Mouse (Mus musculus): Measurements from ENCODE around the gene Dclre1c. TPM values are rescaled to one million over a fixed set of nuclear protein-coding genes. Genes with fewer than 3 reads are reported as not detected.

The Dclre1c gene
- polyA plus RNA-seq, 1 experiment from 2014 or later = 3.5 TPM

GRCm38 (mm10) chr2:3430956-3431355 is 7.0 kb downstream of the Dclre1c start:
- Histone ChIP-seq H3K36me3 (ENCODE audit: control insufficient read depth, insufficient read depth) (no peaks in the 10 kb centered on the region), H3K27ac (ENCODE audit: low read depth, low read length) (no peak overlapping the region), H3K27me3 (replicated peaks; ENCODE audit: control insufficient read depth, insufficient read depth, low read length) (no peaks in the 10 kb centered on the region), H3K4me1 (replicated peaks; ENCODE audit: control insufficient read depth, insufficient read depth, low read length) (no peaks in the 10 kb centered on the region), H3K4me3 (ENCODE audit: low read depth, low read length) (no peak overlapping the region), H3K9ac (ENCODE audit: low read depth, low read length) (no peak overlapping the region), H3K4me2 (replicated peaks; ENCODE audit: low read depth) (no peak overlapping the region), H3K9me3 (ENCODE audit: control insufficient read depth) (no peaks in the 10 kb centered on the region)
- ATAC-seq = no peak
- TF ChIP-seq CTCF (IDR thresholded peaks at IDR 0.05; ENCODE audit: low read depth) = no peak
- WGBS = 80% methylated on average over 9 of the region's 9 CpGs

- H3K4me3 ChIP-seq (ENCODE audit: low read depth, low read length) = no peak overlapping the region
- H3K27ac ChIP-seq (ENCODE audit: low read depth, low read length) = no peak overlapping the region
- H3K27me3 ChIP-seq (replicated peaks; ENCODE audit: control insufficient read depth, insufficient read depth, low read length) = no peaks in the 10 kb centered on the region
- no peaks in the 10 kb centered on the region for H3K9me3 ChIP-seq (ENCODE audit: control insufficient read depth)
- WGBS = 82% methylated on average over 6 of the region's 6 CpGs
- no peak overlapping the region for H3K4me2 ChIP-seq (replicated peaks; ENCODE audit: low read depth)
- ATAC-seq = no peak
- H3K9ac ChIP-seq (ENCODE audit: low read depth, low read length) = no peak overlapping the region
- peaks cover 7% of the 10 kb centered on the region for H3K36me3 ChIP-seq (ENCODE audit: control insufficient read depth, insufficient read depth)
- no peaks in the 10 kb centered on the region for H3K4me1 ChIP-seq (replicated peaks; ENCODE audit: control insufficient read depth, insufficient read depth, low read length)
- no peak for TF ChIP-seq CTCF (IDR thresholded peaks at IDR 0.05; ENCODE audit: low read depth)
Observed at GRCm38 (mm10) chr2:3435369-3436061, 11.6 kb downstream of the Dclre1c start.

- TF ChIP-seq CTCF (IDR thresholded peaks at IDR 0.05; ENCODE audit: low read depth) = no peak
- Histone ChIP-seq H3K27me3 (replicated peaks; ENCODE audit: control insufficient read depth, insufficient read depth, low read length) (no peaks in the 10 kb centered on the region), H3K4me1 (replicated peaks; ENCODE audit: control insufficient read depth, insufficient read depth, low read length) (no peaks in the 10 kb centered on the region), H3K4me3 (ENCODE audit: low read depth, low read length) (no peak overlapping the region), H3K27ac (ENCODE audit: low read depth, low read length) (no peak overlapping the region), H3K9ac (ENCODE audit: low read depth, low read length) (no peak overlapping the region), H3K36me3 (ENCODE audit: control insufficient read depth, insufficient read depth) (peaks cover 31% of the 10 kb centered on the region), H3K4me2 (replicated peaks; ENCODE audit: low read depth) (no peak overlapping the region), H3K9me3 (ENCODE audit: control insufficient read depth) (no peaks in the 10 kb centered on the region)
- ATAC-seq = no peak
- 77% methylated on average over 7 of the region's 7 CpGs for WGBS
Observed at GRCm38 (mm10) chr2:3437956-3438355, 14.0 kb downstream of the Dclre1c start.

- Histone ChIP-seq H3K4me1 (replicated peaks; ENCODE audit: control insufficient read depth, insufficient read depth, low read length) (no peaks in the 10 kb centered on the region), H3K36me3 (ENCODE audit: control insufficient read depth, insufficient read depth) (peaks cover 31% of the 10 kb centered on the region), H3K4me2 (replicated peaks; ENCODE audit: low read depth) (no peak overlapping the region), H3K9me3 (ENCODE audit: control insufficient read depth) (no peaks in the 10 kb centered on the region), H3K4me3 (ENCODE audit: low read depth, low read length) (no peak overlapping the region), H3K27me3 (replicated peaks; ENCODE audit: control insufficient read depth, insufficient read depth, low read length) (no peaks in the 10 kb centered on the region), H3K27ac (ENCODE audit: low read depth, low read length) (no peak overlapping the region), H3K9ac (ENCODE audit: low read depth, low read length) (no peak overlapping the region)
- WGBS = 67% methylated on average over 7 of the region's 7 CpGs
- no peak for ATAC-seq
- TF ChIP-seq CTCF (IDR thresholded peaks at IDR 0.05; ENCODE audit: low read depth) = no peak
Observed at GRCm38 (mm10) chr2:3444206-3444605, 20.3 kb downstream of the Dclre1c start.

GRCm38 (mm10) chr2:3445984-3446383 is 22.1 kb downstream of the Dclre1c start:
- Histone ChIP-seq H3K4me1 (replicated peaks; ENCODE audit: control insufficient read depth, insufficient read depth, low read length) (no peaks in the 10 kb centered on the region), H3K9me3 (ENCODE audit: control insufficient read depth) (no peaks in the 10 kb centered on the region), H3K4me2 (replicated peaks; ENCODE audit: low read depth) (no peak overlapping the region), H3K9ac (ENCODE audit: low read depth, low read length) (no peak overlapping the region), H3K4me3 (ENCODE audit: low read depth, low read length) (no peak overlapping the region), H3K27ac (ENCODE audit: low read depth, low read length) (no peak overlapping the region), H3K27me3 (replicated peaks; ENCODE audit: control insufficient read depth, insufficient read depth, low read length) (no peaks in the 10 kb centered on the region), H3K36me3 (ENCODE audit: control insufficient read depth, insufficient read depth) (peaks cover 26% of the 10 kb centered on the region)
- no peak for ATAC-seq
- TF ChIP-seq CTCF (IDR thresholded peaks at IDR 0.05; ENCODE audit: low read depth) = no peak
- 89% methylated on average over 4 of the region's 4 CpGs for whole genome bisulfite sequencing

GRCm38 (mm10) chr2:3449431-3449830 is 25.5 kb downstream of the Dclre1c start:
- Histone ChIP-seq H3K36me3 (ENCODE audit: control insufficient read depth, insufficient read depth) (peaks cover 22% of the 10 kb centered on the region), H3K27me3 (replicated peaks; ENCODE audit: control insufficient read depth, insufficient read depth, low read length) (no peaks in the 10 kb centered on the region), H3K4me1 (replicated peaks; ENCODE audit: control insufficient read depth, insufficient read depth, low read length) (no peaks in the 10 kb centered on the region), H3K4me2 (replicated peaks; ENCODE audit: low read depth) (no peak overlapping the region), H3K9ac (ENCODE audit: low read depth, low read length) (no peak overlapping the region), H3K9me3 (ENCODE audit: control insufficient read depth) (no peaks in the 10 kb centered on the region), H3K4me3 (ENCODE audit: low read depth, low read length) (no peak overlapping the region), H3K27ac (ENCODE audit: low read depth, low read length) (no peak overlapping the region)
- TF ChIP-seq CTCF (IDR thresholded peaks at IDR 0.05; ENCODE audit: low read depth) = no peak
- WGBS = 72% methylated on average over 2 of the region's 2 CpGs
- no peak for ATAC-seq

Data from intestine, postnatal 0 days (tissue).